Mouse (Mus musculus): Measurements from ENCODE around the gene Mcrs1. TPM values are rescaled to one million over a fixed set of nuclear protein-coding genes. Genes with fewer than 3 reads are reported as not detected.

Gene Mcrs1
- not detected for polyA plus RNA-seq (2014; fragmentation: Illumina TruSeq; extraction: RNeasy Lipid Tissue Mini Kit (QIAGEN cat#74804); ENCODE audit: low replicate concordance)

DNA sequence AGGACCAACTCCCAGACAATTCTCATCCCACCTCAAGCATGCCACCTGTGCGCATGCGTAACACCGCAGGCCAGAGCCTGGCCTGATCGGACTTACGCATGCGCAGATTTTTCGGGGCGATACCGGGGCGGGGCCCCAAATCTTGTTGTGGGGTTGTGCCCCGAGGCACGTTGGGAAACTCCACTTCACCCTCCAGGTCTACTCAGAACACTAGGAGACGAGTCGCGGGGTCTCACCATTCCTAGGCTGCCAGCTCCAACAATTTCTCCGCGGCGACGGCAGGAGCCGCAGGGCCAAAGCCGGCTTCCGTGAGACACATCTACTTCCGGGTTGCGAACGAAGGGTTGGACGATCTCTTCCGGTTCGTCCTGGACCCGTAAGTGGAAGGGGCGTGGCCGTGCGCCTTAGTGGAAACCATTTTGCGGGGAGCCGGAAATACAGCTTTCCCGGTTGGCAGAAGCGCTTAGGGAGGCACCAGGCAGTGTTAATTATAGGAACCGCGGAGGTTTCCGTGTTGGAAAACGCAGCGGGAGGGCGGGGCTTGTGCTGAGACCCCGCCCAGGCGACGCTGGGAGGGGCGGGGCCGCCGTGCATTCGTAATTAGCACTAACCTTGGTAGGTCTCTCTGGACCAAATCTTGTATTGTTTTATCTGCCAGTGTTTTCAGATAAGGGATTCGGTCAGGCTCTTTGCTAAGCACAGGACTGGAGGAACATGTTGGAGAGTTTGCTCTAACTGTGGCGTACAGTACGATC, at the start of gene Mcrs1:
Gene Mcrs1, minus strand, starts transcription at position 336 of the 755 bp plus-strand sequence.

DNA sequence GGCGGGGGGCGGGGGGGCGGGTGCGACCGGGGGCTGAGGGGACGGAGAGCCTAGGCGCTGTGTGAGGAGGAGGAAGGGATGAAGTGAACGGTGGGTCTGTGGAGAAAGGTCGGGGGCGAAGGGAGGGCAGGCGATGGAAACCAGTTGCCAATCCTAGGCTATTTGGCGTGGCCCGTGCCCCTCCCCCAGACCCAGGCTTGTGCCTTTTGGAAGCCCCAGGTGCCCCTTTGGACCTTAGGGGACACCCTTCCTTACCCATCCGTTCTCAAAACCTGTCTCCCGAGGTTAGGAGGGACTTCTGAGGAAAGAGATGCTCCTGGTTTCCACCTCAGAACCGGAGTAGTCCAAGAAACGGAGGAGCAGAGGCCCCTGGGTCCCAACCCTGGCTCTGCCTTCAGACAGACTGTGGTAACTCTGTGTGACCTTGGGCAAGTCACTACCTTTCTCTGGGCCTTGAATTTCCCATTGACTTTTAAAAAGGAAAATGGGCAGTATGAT, 43.8 kb upstream of the Mcrs1 start, which contains the start of gene Fam186b:
Gene Fam186b, minus strand, starts transcription at position 405 of the 498 bp plus-strand sequence.

DNA sequence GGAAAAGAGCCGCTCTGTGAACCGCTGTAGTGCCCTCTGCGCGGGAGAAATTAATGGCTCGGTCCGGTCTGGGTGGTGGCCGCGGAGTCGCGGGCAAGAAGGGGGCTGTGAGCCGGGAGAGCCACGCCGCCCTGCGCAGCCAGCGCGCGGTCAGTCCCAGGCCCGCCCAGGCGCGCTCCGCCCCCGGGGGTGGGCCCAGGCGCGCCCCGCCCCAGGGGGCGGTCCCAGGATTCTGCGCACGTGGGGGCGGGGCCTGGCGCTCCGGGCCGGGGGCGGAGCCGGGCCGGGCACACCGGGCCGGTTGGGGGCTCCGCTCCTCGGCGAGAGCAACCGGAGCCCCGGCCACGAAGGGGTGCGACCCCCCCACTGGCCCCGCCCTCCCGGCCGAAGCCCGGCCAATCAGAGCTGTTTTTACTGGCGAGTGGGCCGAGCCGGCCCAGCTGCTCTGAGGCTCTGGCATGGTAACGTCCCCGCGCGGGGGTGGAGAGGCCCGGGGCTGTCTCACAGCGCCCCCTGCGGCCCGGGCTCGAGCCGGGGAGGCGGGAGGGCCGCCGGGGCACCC, 43.1 kb upstream of the Mcrs1 start, which contains the start of gene Prpf40b:
Gene Prpf40b, plus strand, starts transcription at position 275 of the 562 bp plus-strand sequence.

DNA sequence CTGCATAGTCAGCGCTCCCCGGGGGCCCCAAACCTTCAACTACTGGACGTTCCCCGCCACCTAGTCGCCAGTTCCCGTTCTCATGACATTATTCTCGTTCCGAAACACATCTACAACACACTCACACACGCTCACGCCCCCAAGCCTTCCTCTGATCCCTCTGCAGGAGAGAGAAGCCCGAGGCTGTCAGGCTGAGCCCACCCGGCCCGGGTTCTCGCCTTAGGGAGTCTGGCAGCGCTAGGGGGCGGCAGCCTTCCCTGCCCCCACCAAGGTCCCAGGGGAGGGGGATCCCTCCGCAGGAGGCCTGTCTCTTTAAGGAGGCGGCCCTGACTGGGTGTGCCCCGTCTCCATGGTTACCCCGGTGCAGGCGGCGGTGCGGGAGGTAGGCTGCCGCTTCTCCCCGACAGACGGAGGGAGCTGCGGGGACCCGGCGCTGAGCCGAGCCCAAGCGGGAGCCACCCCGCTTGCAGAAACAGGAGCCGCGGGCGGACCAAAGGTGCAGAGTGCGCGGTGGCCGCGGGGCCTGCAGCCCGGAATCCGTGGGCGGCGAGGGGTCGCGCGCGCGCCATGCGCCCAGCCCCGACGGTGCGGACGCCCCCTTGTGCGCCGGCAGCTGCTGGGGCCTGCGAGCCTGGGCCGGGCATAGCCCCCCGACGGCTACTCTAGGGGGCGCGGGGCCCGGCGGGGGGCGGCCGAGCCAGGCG, 27.4 kb downstream of the Mcrs1 start, which contains the start of gene Kcnh3:
Gene Kcnh3, plus strand, starts transcription at position 654 of the 704 bp plus-strand sequence.

Other genes starting within 250 kb of the Mcrs1 start
- 10.2 TPM for gene Tuba1c, start 222.1 kb downstream of the Mcrs1 start, polyA plus RNA-seq (2014; fragmentation: Illumina TruSeq; extraction: RNeasy Lipid Tissue Mini Kit (QIAGEN cat#74804); ENCODE audit: low replicate concordance)
- 0.45 TPM for gene Prph, start 196.8 kb downstream of the Mcrs1 start, polyA plus RNA-seq (2014; fragmentation: Illumina TruSeq; extraction: RNeasy Lipid Tissue Mini Kit (QIAGEN cat#74804); ENCODE audit: low replicate concordance)
- 0.71 TPM for gene Troap, start 177.4 kb downstream of the Mcrs1 start, polyA plus RNA-seq (2014; fragmentation: Illumina TruSeq; extraction: RNeasy Lipid Tissue Mini Kit (QIAGEN cat#74804); ENCODE audit: low replicate concordance)
- gene C1ql4, start 164.1 kb downstream of the Mcrs1 start, polyA plus RNA-seq (2014; fragmentation: Illumina TruSeq; extraction: RNeasy Lipid Tissue Mini Kit (QIAGEN cat#74804); ENCODE audit: low replicate concordance), result not detected
- gene Dnajc22, start 158.8 kb downstream of the Mcrs1 start, polyA plus RNA-seq (2014; fragmentation: Illumina TruSeq; extraction: RNeasy Lipid Tissue Mini Kit (QIAGEN cat#74804); ENCODE audit: low replicate concordance), result 11.9 TPM
- 11.5 TPM for gene Spats2, start 126.0 kb downstream of the Mcrs1 start, polyA plus RNA-seq (2014; fragmentation: Illumina TruSeq; extraction: RNeasy Lipid Tissue Mini Kit (QIAGEN cat#74804); ENCODE audit: low replicate concordance)
- gene Kcnh3, start 27.1 kb downstream of the Mcrs1 start, polyA plus RNA-seq (2014; fragmentation: Illumina TruSeq; extraction: RNeasy Lipid Tissue Mini Kit (QIAGEN cat#74804); ENCODE audit: low replicate concordance), result not detected
- gene Prpf40b, start 43.1 kb upstream of the Mcrs1 start, polyA plus RNA-seq (2014; fragmentation: Illumina TruSeq; extraction: RNeasy Lipid Tissue Mini Kit (QIAGEN cat#74804); ENCODE audit: low replicate concordance), result 1.1 TPM
- gene Fam186b, start 43.9 kb upstream of the Mcrs1 start, polyA plus RNA-seq (2014; fragmentation: Illumina TruSeq; extraction: RNeasy Lipid Tissue Mini Kit (QIAGEN cat#74804); ENCODE audit: low replicate concordance), result not detected
- gene Fmnl3, start 118.5 kb upstream of the Mcrs1 start, polyA plus RNA-seq (2014; fragmentation: Illumina TruSeq; extraction: RNeasy Lipid Tissue Mini Kit (QIAGEN cat#74804); ENCODE audit: low replicate concordance), result 0.48 TPM
- gene Tmbim6, start 140.9 kb upstream of the Mcrs1 start, polyA plus RNA-seq (2014; fragmentation: Illumina TruSeq; extraction: RNeasy Lipid Tissue Mini Kit (QIAGEN cat#74804); ENCODE audit: low replicate concordance), result 500 TPM
- not detected for gene Nckap5l, start 205.8 kb upstream of the Mcrs1 start, polyA plus RNA-seq (2014; fragmentation: Illumina TruSeq; extraction: RNeasy Lipid Tissue Mini Kit (QIAGEN cat#74804); ENCODE audit: low replicate concordance)
- 1.3 TPM for gene Bcdin3d, start 222.8 kb upstream of the Mcrs1 start, polyA plus RNA-seq (2014; fragmentation: Illumina TruSeq; extraction: RNeasy Lipid Tissue Mini Kit (QIAGEN cat#74804); ENCODE audit: low replicate concordance)

All from small intestine, adult 10 weeks (tissue).